11 mouse cellular contexts compared by ENCODE assay signal in the genomic region with DNA sequence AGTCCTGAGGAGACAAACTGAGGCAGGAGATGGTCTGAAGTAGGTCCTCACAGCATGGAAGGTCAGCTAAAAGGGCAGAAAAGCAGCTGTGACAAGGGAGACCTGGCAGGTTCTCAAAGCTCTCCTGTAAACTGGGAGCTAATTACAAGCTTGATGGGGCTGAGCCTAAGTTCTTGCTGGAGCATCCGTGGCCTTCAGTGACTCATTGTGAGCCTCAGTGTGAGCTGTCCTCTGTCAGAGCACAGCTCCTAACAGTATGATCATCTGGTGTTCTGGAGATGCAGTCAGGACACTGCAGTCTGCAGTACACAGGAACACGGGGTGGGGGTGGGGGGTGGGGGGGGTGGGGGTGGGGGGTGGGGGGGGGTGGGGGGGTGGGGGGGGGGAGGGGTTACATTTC. TPM values are rescaled to one million over a fixed set of nuclear protein-coding genes. Genes with fewer than 3 reads are reported as not detected.
DNase-seq lines count a peak whose midpoint lies in the region; TF ChIP-seq lines count a peak whose summit lies in the region.
"Had no signal": no experiment of that assay in that cellular context is flagged by ENCODE, and none has a peak within 500 bp of the region (broad histone marks: within the 10 kb centered on the region; RNA-seq: fewer than 3 reads in every experiment).

No protein-coding gene starts in this region.

- H3ac ChIP-seq in myocyte (ENCODE audit: control insufficient read depth, insufficient read length): no peak overlapping the region

- H3K27ac ChIP-seq in gastrocnemius, adult 2 months: peak overlapping the region; percentile 38; the same call in 1 of the 2 replicates
- H3K27ac ChIP-seq in ES-E14 (ENCODE audit: insufficient read depth, low read depth, low read length, poor library complexity, severe bottlenecking): peak overlapping the region; percentile 60; the same call in 1 of the 2 replicates
- H3K27ac ChIP-seq: heart, adult 2 months had no signal

- H3K27me3 ChIP-seq in myocyte (ENCODE audit: control insufficient read depth, insufficient read depth, insufficient read length): no peaks in the 10 kb centered on the region

- in situ Hi-C loops in ES-E14 (cut with MboI; ENCODE audit: low sequenced_read_pairs in 2 of 2, unreplicated experiment in 2 of 2): no loop called here

- no peak overlapping the region for H3K4me3 ChIP-seq in gastrocnemius, adult 2 months
- H3K4me3 ChIP-seq in ES-E14 (ENCODE audit: insufficient read depth in 1 of 2, low read depth in 1 of 2, low read length in 2 of 2, poor library complexity in 1 of 2, severe bottlenecking in 1 of 2) (no peak overlapping the region), myocyte (no peak overlapping the region)
- H3K4me3 ChIP-seq: heart, adult 2 months had no signal

- no peak overlapping the region for H3K9ac ChIP-seq in ES-E14 (ENCODE audit: insufficient read depth, low read depth, low read length, poor library complexity, severe bottlenecking)

- no peak for TF ChIP-seq POLR2A in myocyte (IDR thresholded peaks at IDR 0.05; ENCODE audit: insufficient read length, low read depth)

- no peak for DNase-seq in gastrocnemius, adult 2 months
- DNase-seq in gastrocnemius, adult 8-10 months (ENCODE audit: low spot score in 2 of 2): no peak
- DNase-seq in 3T3-L1 (ENCODE audit: low read depth, low spot score): peak; percentile 77
- DNase-seq in ES-E14 (ENCODE audit: low read depth, low spot score): no peak
- DNase-seq in thymus, postnatal 14 days: no peak
- no peak for DNase-seq in urinary bladder, postnatal 36 days (ENCODE audit: low spot score in 2 of 2)
- DNase-seq: heart, adult 2 months; kidney, postnatal 36 days; right cerebral cortex, postnatal 14 days had no signal

- H3K36me3 ChIP-seq in ES-E14 (ENCODE audit: control insufficient read depth, insufficient read depth, low read length, poor library complexity, severe bottlenecking) (no peaks in the 10 kb centered on the region), myocyte (ENCODE audit: control insufficient read depth, insufficient read depth) (peaks cover 7% of the 10 kb centered on the region)

- H3K4me1 ChIP-seq in ES-E14 (ENCODE audit: control insufficient read depth in 2 of 2, insufficient read depth in 2 of 2, low read length in 2 of 2, poor library complexity in 1 of 2): peaks cover 0 to 13% of the 10 kb centered on the region in 2 experiments; a peak in 1 of 4 replicates

- H3K4me2 ChIP-seq in myocyte (ENCODE audit: low read depth): no peak overlapping the region
- H3K4me2 ChIP-seq: liver, embryonic 11.5 days had no signal

- no peak for TF ChIP-seq CTCF in gastrocnemius, adult 2 months (IDR thresholded peaks at IDR 0.05)

- no peaks in the 10 kb centered on the region for H3K9me3 ChIP-seq in ES-E14 (ENCODE audit: control insufficient read depth, insufficient read depth, low read depth, low read length)

- intact Hi-C loops in gastrocnemius, adult 2 months (cut with DNase I): no loop called here

- peaks cover 3% of the 10 kb centered on the region for H3K79me2 ChIP-seq in myocyte (ENCODE audit: control insufficient read depth, insufficient read depth)

TF ChIP-seq in ES-E14, 5 proteins besides CTCF, POLR2A, EP300 and RAD21:
- no peak for TF ChIP-seq ZNF384 (IDR thresholded peaks at IDR 0.05; ENCODE audit: low read depth, low read length)
- no peak for TF ChIP-seq MAFK (IDR thresholded peaks at IDR 0.05; ENCODE audit: insufficient read depth, low read depth, low read length)
- TF ChIP-seq ZC3H11A (IDR thresholded peaks at IDR 0.05; ENCODE audit: borderline replicate concordance, low read depth, low read length): no peak
- no peak for TF ChIP-seq HCFC1 (IDR thresholded peaks at IDR 0.05; ENCODE audit: borderline replicate concordance, insufficient read depth, low read length)
- no peak for TF ChIP-seq CHD2 (IDR thresholded peaks at IDR 0.05; ENCODE audit: low read depth, low read length)

TF ChIP-seq in myocyte, 11 proteins besides CTCF, POLR2A, EP300 and RAD21:
- TF ChIP-seq MAX (IDR thresholded peaks at IDR 0.05; ENCODE audit: low read depth): no peak
- peak; percentile 40 for TF ChIP-seq POLR2AphosphoS2 (IDR thresholded peaks at IDR 0.05; ENCODE audit: insufficient read length, low read depth)

RNA-seq across cellular contexts. Expression of gene Kmt2e, which starts 32.2 kb away (rescaled TPM):
- 10 to 100 TPM; 26.4 to 28.4 TPM for total RNA-seq in gastrocnemius, adult 2 months (2021)
- 10 to 100 TPM; 23.9 to 33.7 (median 28.2) TPM for total RNA-seq in gastrocnemius, adult 8-10 months (2022)
- 9.1 and 19.2 TPM in 2 replicates for total RNA-seq in ES-E14 (2012; rRNA removed)
- polyA plus RNA-seq in myocyte (2012; fragmentation: generic; extraction: Trizol): 9.0 TPM
